Mouse (Mus musculus): ENCODE data around the gene Srp9. TPM values are rescaled to one million over a fixed set of nuclear protein-coding genes. Genes with fewer than 3 reads are reported as not detected.

Gene Srp9
- polyA plus RNA-seq, 1 experiment from 2014 or later, result 142 TPM

DNA sequence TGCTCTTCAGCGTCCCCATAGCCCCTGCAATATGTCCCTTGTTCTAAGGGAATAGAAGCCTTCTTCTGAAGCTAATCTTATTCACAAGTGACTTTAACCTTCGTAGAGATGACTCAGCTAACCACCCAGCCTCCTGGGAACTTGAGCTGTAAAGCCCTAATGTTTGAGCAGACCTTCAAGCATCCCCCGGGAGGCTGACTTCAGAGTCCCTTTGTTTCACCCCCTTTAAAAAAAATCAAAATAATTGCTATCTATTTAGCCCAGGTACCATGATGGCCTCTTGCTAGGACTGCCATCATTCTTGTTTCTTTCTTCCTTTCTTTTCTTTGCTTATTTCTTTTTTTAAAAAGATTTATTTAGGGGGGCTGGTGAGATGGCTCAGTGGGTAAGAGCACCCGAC, 2.1 kb upstream of the Srp9 start:
- Histone ChIP-seq H3K27me3 (replicated peaks; ENCODE audit: control insufficient read depth, insufficient read depth, low read length) (no peaks in the 10 kb centered on the region), H3K4me2 (ENCODE audit: low read length) (no peak overlapping the region)
- 85% methylated on average over 4 of the region's 4 CpGs for WGBS

GRCm38 (mm10) chr1:182124924-182125368, 409 bp downstream of the Srp9 start:
- WGBS, result 1% methylated on average over 31 of the region's 33 CpGs
- peaks cover 16% of the 10 kb centered on the region; the same call in 1 of the 2 replicates for H3K36me3 ChIP-seq (ENCODE audit: control insufficient read depth, insufficient read depth, low read length)
- peaks cover 5% of the 10 kb centered on the region for H3K4me1 ChIP-seq (replicated peaks; ENCODE audit: control insufficient read depth, insufficient read depth, low read length)
- H3K4me2 ChIP-seq (ENCODE audit: low read length), result peak overlapping the region; percentile 65
- peak; percentile 91 for DNase-seq (ENCODE audit: low spot score)
- ATAC-seq (replicated peaks; ENCODE audit: low FRiP score, low TSS enrichment, low read depth), result peak; percentile 92
- no peaks in the 10 kb centered on the region for H3K9me3 ChIP-seq (ENCODE audit: control insufficient read depth, low read length)
- H3K27me3 ChIP-seq (replicated peaks; ENCODE audit: control insufficient read depth, insufficient read depth, low read length), result no peaks in the 10 kb centered on the region
- H3K4me3 ChIP-seq (ENCODE audit: low read depth, low read length), result peak overlapping the region; percentile 73
- peak overlapping the region; percentile 79 for H3K9ac ChIP-seq (ENCODE audit: low read length)
- H3K27ac ChIP-seq (ENCODE audit: low read depth), result peak overlapping the region; percentile 76

More for the DNA sequence above, 2.1 kb upstream of the Srp9 start:
- DNase-seq (ENCODE audit: low spot score) (no peak), ATAC-seq (replicated peaks; ENCODE audit: low FRiP score, low TSS enrichment, low read depth) (no peak)
- 0 out of 2 replicates have a peak, but pooled peaks cover 5% of the 10 kb centered on the region for H3K36me3 ChIP-seq (ENCODE audit: control insufficient read depth, insufficient read depth, low read length)
- H3K4me1 ChIP-seq (replicated peaks; ENCODE audit: control insufficient read depth, insufficient read depth, low read length), result peaks cover 5% of the 10 kb centered on the region
- no peak overlapping the region for H3K27ac ChIP-seq (ENCODE audit: low read depth)
- H3K4me3 ChIP-seq (ENCODE audit: low read depth, low read length), result no peak overlapping the region
- no peak overlapping the region for H3K9ac ChIP-seq (ENCODE audit: low read length)
- H3K9me3 ChIP-seq (ENCODE audit: control insufficient read depth, low read length), result no peaks in the 10 kb centered on the region

DNA sequence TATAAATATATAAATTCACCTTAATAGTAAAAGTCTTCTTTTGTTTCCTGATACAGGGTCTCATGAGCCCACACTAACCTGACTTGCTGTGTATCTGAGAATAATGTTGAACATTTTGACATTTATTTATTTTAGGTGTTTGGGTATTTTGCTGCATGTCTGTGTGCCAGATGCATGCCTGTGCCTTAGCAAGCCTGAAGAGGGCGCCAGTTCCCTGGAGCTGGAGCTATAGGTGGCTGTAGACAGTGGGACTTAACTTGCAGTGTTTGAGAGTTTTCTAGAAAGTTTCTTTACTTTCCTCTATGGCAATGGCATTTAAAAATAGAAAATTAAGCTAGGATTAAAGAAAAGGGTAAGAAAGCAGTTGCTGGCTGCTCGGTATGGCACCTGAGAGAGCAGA, 6.3 kb downstream of the Srp9 start:
- no peaks in the 10 kb centered on the region for H3K27me3 ChIP-seq (replicated peaks; ENCODE audit: control insufficient read depth, insufficient read depth, low read length)
- peaks cover 31% of the 10 kb centered on the region for H3K36me3 ChIP-seq (ENCODE audit: control insufficient read depth, insufficient read depth, low read length)
- DNase-seq (ENCODE audit: low spot score) (no peak), ATAC-seq (replicated peaks; ENCODE audit: low FRiP score, low TSS enrichment, low read depth) (no peak)
- no peak overlapping the region for H3K9ac ChIP-seq (ENCODE audit: low read length)
- H3K9me3 ChIP-seq (ENCODE audit: control insufficient read depth, low read length), result no peaks in the 10 kb centered on the region
- H3K27ac ChIP-seq (ENCODE audit: low read depth), result no peak overlapping the region
- 37% methylated on average over 2 of the region's 2 CpGs for WGBS
- no peak overlapping the region for H3K4me3 ChIP-seq (ENCODE audit: low read depth, low read length)
- H3K4me1 ChIP-seq (replicated peaks; ENCODE audit: control insufficient read depth, insufficient read depth, low read length), result peaks cover 2% of the 10 kb centered on the region; the same call in 1 of the 2 replicates
- no peak overlapping the region for H3K4me2 ChIP-seq (ENCODE audit: low read length)

GRCm38 (mm10) chr1:182137204-182138125, 12.9 kb downstream of the Srp9 start:
- Histone ChIP-seq H3K27me3 (replicated peaks; ENCODE audit: control insufficient read depth, insufficient read depth, low read length) (no peaks in the 10 kb centered on the region), H3K27ac (ENCODE audit: low read depth) (no peak overlapping the region), H3K4me3 (ENCODE audit: low read depth, low read length) (no peak overlapping the region), H3K9ac (ENCODE audit: low read length) (no peak overlapping the region), H3K4me2 (ENCODE audit: low read length) (peak overlapping the region; percentile 13; the same call in 1 of the 2 replicates), H3K36me3 (ENCODE audit: control insufficient read depth, insufficient read depth, low read length) (peaks cover 4% of the 10 kb centered on the region; the same call in 1 of the 2 replicates), H3K9me3 (ENCODE audit: control insufficient read depth, low read length) (no peaks in the 10 kb centered on the region), H3K4me1 (replicated peaks; ENCODE audit: control insufficient read depth, insufficient read depth, low read length) (0 out of 2 replicates have a peak, but pooled peaks cover 2% of the 10 kb centered on the region)
- 45% methylated on average over 28 of the region's 28 CpGs for WGBS
- ATAC-seq (replicated peaks; ENCODE audit: low FRiP score, low TSS enrichment, low read depth) (no peak), DNase-seq (ENCODE audit: low spot score) (no peak)

- Histone ChIP-seq H3K36me3 (ENCODE audit: control insufficient read depth, insufficient read depth, low read length) (no peaks in the 10 kb centered on the region), H3K4me1 (replicated peaks; ENCODE audit: control insufficient read depth, insufficient read depth, low read length) (0 out of 2 replicates have a peak, but pooled peaks cover 2% of the 10 kb centered on the region), H3K9me3 (ENCODE audit: control insufficient read depth, low read length) (no peaks in the 10 kb centered on the region), H3K4me2 (ENCODE audit: low read length) (no peak overlapping the region), H3K27ac (ENCODE audit: low read depth) (no peak overlapping the region), H3K4me3 (ENCODE audit: low read depth, low read length) (no peak overlapping the region), H3K9ac (ENCODE audit: low read length) (no peak overlapping the region), H3K27me3 (replicated peaks; ENCODE audit: control insufficient read depth, insufficient read depth, low read length) (no peaks in the 10 kb centered on the region)
- WGBS, result 66% methylated on average over 8 of the region's 8 CpGs
- ATAC-seq (replicated peaks; ENCODE audit: low FRiP score, low TSS enrichment, low read depth) (no peak), DNase-seq (ENCODE audit: low spot score) (no peak)
These were observed 13.6 kb downstream of the Srp9 start for GRCm38 (mm10) chr1:182138172-182138571.

- Histone ChIP-seq H3K9me3 (ENCODE audit: control insufficient read depth, low read length) (no peaks in the 10 kb centered on the region), H3K4me1 (replicated peaks; ENCODE audit: control insufficient read depth, insufficient read depth, low read length) (0 out of 2 replicates have a peak, but pooled peaks cover 2% of the 10 kb centered on the region), H3K27me3 (replicated peaks; ENCODE audit: control insufficient read depth, insufficient read depth, low read length) (no peaks in the 10 kb centered on the region), H3K4me2 (ENCODE audit: low read length) (peak overlapping the region; percentile 36), H3K9ac (ENCODE audit: low read length) (no peak overlapping the region), H3K36me3 (ENCODE audit: control insufficient read depth, insufficient read depth, low read length) (no peaks in the 10 kb centered on the region), H3K4me3 (ENCODE audit: low read depth, low read length) (no peak overlapping the region), H3K27ac (ENCODE audit: low read depth) (no peak overlapping the region)
- WGBS, result 32% methylated on average over 9 of the region's 9 CpGs
- ATAC-seq (replicated peaks; ENCODE audit: low FRiP score, low TSS enrichment, low read depth) (peak; percentile 45), DNase-seq (ENCODE audit: low spot score) (no peak)
These were observed 15.4 kb downstream of the Srp9 start for GRCm38 (mm10) chr1:182139937-182140336.

GRCm38 (mm10) chr1:182140370-182140769, 15.8 kb downstream of the Srp9 start:
- peak; percentile 94 for DNase-seq (ENCODE audit: low spot score)
- no peaks in the 10 kb centered on the region for H3K36me3 ChIP-seq (ENCODE audit: control insufficient read depth, insufficient read depth, low read length)
- no peak overlapping the region for H3K4me3 ChIP-seq (ENCODE audit: low read depth, low read length)
- peak; percentile 74; the same call in 1 of the 2 replicates for ATAC-seq (replicated peaks; ENCODE audit: low FRiP score, low TSS enrichment, low read depth)
- peak overlapping the region; percentile 36 for H3K4me2 ChIP-seq (ENCODE audit: low read length)
- no peaks in the 10 kb centered on the region for H3K9me3 ChIP-seq (ENCODE audit: control insufficient read depth, low read length)
- WGBS, result 2% methylated on average over 6 of the region's 6 CpGs
- H3K27ac ChIP-seq (ENCODE audit: low read depth), result no peak overlapping the region
- no peaks in the 10 kb centered on the region for H3K27me3 ChIP-seq (replicated peaks; ENCODE audit: control insufficient read depth, insufficient read depth, low read length)
- H3K9ac ChIP-seq (ENCODE audit: low read length), result no peak overlapping the region
- H3K4me1 ChIP-seq (replicated peaks; ENCODE audit: control insufficient read depth, insufficient read depth, low read length), result 0 out of 2 replicates have a peak, but pooled peaks cover 2% of the 10 kb centered on the region

GRCm38 (mm10) chr1:182142725-182143124, 18.2 kb downstream of the Srp9 start:
- H3K4me1 ChIP-seq (replicated peaks; ENCODE audit: control insufficient read depth, insufficient read depth, low read length), result 0 out of 2 replicates have a peak, but pooled peaks cover 2% of the 10 kb centered on the region
- 93% methylated on average over 13 of the region's 13 CpGs for WGBS
- no peak overlapping the region for H3K27ac ChIP-seq (ENCODE audit: low read depth)
- no peaks in the 10 kb centered on the region for H3K27me3 ChIP-seq (replicated peaks; ENCODE audit: control insufficient read depth, insufficient read depth, low read length)
- H3K4me2 ChIP-seq (ENCODE audit: low read length), result no peak overlapping the region
- H3K9me3 ChIP-seq (ENCODE audit: control insufficient read depth, low read length), result no peaks in the 10 kb centered on the region
- H3K4me3 ChIP-seq (ENCODE audit: low read depth, low read length), result no peak overlapping the region
- no peaks in the 10 kb centered on the region for H3K36me3 ChIP-seq (ENCODE audit: control insufficient read depth, insufficient read depth, low read length)
- no peak overlapping the region for H3K9ac ChIP-seq (ENCODE audit: low read length)
- DNase-seq (ENCODE audit: low spot score) (no peak), ATAC-seq (replicated peaks; ENCODE audit: low FRiP score, low TSS enrichment, low read depth) (no peak)

Measured in intestine, embryonic 14.5 days (tissue).